Mouse (Mus musculus) small intestine, adult 2 months (tissue): ENCODE results near the gene Mtr. TPM values are rescaled to one million over a fixed set of nuclear protein-coding genes. Genes with fewer than 3 reads are reported as not detected.
"Not testable (repeated sequence)": the region's sequence is repeated elsewhere in the genome, so short reads cannot be mapped to it uniquely, and the experiment has no call there.

ENCODE experiments used
- H3K27ac ChIP-seq: fragments of 200-500 bp; 2 replicates; pipeline ENCODE4 v1.5.1; 2012; ENCODE audit warnings: low read depth, low read length, control low read depth, inconsistent platforms; ENCODE audit not compliant: insufficient read depth
- H3K27me3 ChIP-seq: fragments of 200-500 bp; 2 replicates; pipeline ENCODE4 v1.6.1; 2012; ENCODE audit warnings: mild to moderate bottlenecking, moderate library complexity, low read length, inconsistent platforms; ENCODE audit not compliant: control insufficient read depth, insufficient read depth
- H3K36me3 ChIP-seq: fragments of 200-500 bp; 2 replicates; pipeline ENCODE4 v1.6.1; 2012; ENCODE audit warnings: mild to moderate bottlenecking, low read length, control low read depth, inconsistent platforms; ENCODE audit not compliant: control insufficient read depth, insufficient read depth
- H3K4me1 ChIP-seq: fragments of 200-500 bp; 2 replicates; pipeline ENCODE4 v1.6.1; 2012; ENCODE audit warnings: low read length, inconsistent platforms, mixed read lengths; ENCODE audit not compliant: control insufficient read depth, insufficient read depth, insufficient read length
- H3K4me3 ChIP-seq: fragments of 200-500 bp; 2 replicates; pipeline ENCODE4 v1.5.1; 2012; ENCODE audit warnings: low read depth, mild to moderate bottlenecking, control low read depth, inconsistent platforms, low read length, moderate library complexity
- CTCF ChIP-seq: fragments of 200-500 bp; IDR thresholded peaks from 2 replicates; pipeline ENCODE4 v1.5.1; 2012; ENCODE audit warnings: low read depth, mild to moderate bottlenecking, control low read depth, inconsistent platforms, low read length, moderate library complexity, mixed read lengths; ENCODE audit not compliant: insufficient replicate concordance, insufficient read length; ENCODE audit errors: extremely low read depth
- POLR2A ChIP-seq: fragments of 200-500 bp; IDR thresholded peaks from 2 replicates; pipeline ENCODE4 v1.6.1; 2012; ENCODE audit warnings: low read depth, mild to moderate bottlenecking, control low read depth, inconsistent platforms, low read length, moderate library complexity
- WGBS: fragments of 180-500 bp; shearing (Covaris S2); methylation state at CpG from one replicate; pipeline ENCODE4 v1.1.7; 2018; 5-methylcytosine and 5-hydroxymethylcytosine counted together
- polyA plus RNA-seq: library from polyadenylated mRNA; depleted of rRNA; stranded (reverse); fragments of >200 nt; gene quantifications from 2 replicates; pipeline ENCODE4 v1.2.3, GENCODE M21; 2012; rRNA removed

The Mtr gene
- polyA plus RNA-seq, 1 experiment: 2.0 TPM

DNA sequence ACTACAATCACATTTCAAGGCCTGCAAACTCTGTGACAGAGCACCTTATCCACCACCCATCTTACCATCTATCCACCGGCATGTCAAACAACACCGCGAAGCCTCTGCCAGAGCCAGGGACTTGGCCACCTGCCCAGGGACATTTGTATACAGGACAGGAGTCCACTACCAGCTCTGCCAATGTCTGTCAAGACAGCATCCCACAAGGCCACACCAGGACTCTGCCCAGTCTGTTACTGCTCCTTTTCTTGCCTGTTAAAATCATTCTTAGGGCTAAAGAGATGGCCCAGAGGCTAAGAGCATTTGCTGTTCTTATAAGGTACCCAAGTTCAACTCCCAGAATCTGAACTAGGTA is 97.8 kb downstream of the Mtr start:
- no peaks in the 10 kb centered on the region for H3K27me3 ChIP-seq
- TF ChIP-seq POLR2A (no peak), CTCF (no peak)
- WGBS: 13% methylated on average over 3 of the region's 3 CpGs

DNA sequence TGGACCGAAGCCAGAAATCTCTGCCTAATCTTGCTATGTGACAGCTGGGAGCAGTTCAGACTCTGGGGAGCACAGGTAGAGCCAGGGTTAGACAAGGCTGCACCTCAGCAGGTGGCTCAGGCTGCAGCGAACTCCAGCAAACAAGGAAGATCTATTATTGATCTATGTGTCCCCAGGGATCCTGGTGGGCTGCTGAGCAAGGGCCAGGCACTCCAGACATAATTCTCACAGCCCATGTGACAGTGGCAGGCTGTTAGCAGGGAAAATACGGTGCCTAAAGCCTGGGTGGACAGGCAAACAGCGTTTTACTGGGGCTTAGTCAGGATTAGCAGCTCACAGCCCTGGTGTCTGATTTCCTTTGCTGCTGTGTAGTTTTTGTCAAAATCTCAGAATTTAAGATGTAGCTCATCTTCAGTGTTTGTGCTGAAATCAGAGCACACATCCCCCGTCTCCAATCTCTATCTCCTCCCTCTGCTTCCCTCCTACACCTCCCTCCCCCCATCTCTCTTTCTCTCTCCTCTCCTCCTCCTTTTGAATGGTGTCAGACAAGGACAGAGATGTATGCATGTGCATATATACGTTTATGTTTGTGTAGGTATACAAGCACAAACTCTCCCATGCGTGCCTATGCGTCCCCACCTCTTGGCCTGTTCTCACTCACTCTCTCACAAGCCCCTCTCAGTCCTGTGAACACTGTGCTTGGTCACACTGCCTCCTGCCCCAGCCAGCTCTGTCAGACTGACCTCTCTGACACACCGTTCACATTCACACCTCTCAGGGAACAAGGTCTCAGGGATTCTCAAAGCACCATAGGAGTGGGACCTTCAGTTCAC is 98.4 kb downstream of the Mtr start:
- Histone ChIP-seq H3K4me1 (no peaks in the 10 kb centered on the region), H3K36me3 (no peaks in the 10 kb centered on the region), H3K27ac (no peak overlapping the region), H3K4me3 (no peak overlapping the region), H3K27me3 (no peaks in the 10 kb centered on the region)
- 39% methylated on average over 9 of the region's 9 CpGs for WGBS
- TF ChIP-seq CTCF: no peak
- no peak for TF ChIP-seq POLR2A

More for the DNA sequence above, 97.8 kb downstream of the Mtr start:
- Histone ChIP-seq H3K27ac (no peak overlapping the region), H3K4me1 (no peaks in the 10 kb centered on the region), H3K4me3 (no peak overlapping the region), H3K36me3 (no peaks in the 10 kb centered on the region)

DNA sequence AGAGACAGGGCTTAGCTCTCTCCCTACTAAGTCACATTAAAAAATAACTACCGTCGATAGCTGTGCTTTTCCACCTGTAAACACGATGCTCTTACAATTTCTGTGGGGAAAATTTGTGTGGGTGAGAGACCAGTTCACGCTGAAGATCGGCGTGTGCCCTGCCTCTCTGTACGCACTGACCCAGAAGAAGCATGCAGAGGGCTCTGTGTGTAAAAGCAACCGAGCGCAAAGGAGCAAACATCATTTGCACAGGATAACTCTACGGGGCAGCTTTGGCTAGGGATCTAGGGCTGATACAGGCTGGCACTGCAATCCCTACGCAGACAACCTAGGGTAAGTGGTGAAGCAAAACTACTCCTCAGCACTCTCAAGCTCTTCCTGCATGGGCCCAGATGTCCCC is 104.0 kb downstream of the Mtr start:
- no peaks in the 10 kb centered on the region for H3K36me3 ChIP-seq
- H3K4me3 ChIP-seq: no peak overlapping the region
- TF ChIP-seq CTCF (no peak), POLR2A (no peak)
- no peaks in the 10 kb centered on the region for H3K4me1 ChIP-seq
- no peak overlapping the region for H3K27ac ChIP-seq
- 77% methylated on average over 11 of the region's 11 CpGs for WGBS
- H3K27me3 ChIP-seq: no peaks in the 10 kb centered on the region

DNA sequence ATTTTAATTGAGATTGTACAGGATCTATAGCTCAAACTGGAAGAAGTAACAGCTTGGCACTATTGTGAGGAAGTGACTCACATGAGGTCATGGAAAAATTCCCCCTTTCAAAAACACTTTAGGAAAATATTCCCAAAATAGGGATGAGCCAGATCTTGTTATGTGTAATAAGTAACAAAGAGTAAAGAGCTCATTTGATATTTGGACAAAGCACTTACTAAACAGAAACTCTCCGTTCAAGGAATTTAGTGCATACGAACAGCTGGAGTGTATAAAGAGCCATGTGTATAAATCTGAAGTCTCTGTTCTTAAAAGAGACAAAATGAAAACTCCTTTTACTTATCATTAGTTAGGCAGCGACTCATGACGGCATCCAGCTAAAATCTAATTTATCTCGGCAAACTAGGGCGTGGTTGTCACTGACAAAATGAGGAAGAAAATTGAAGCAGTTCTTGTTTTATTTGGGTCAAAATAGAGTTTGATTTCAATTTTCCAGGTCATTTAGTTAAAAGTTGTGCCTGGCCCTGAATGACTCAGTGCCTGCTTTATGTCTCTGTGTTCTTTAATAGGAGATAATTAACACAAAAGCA is 110.9 kb downstream of the Mtr start:
- no peak overlapping the region for H3K27ac ChIP-seq
- WGBS: 48% methylated on average over 6 of the region's 6 CpGs

DNA sequence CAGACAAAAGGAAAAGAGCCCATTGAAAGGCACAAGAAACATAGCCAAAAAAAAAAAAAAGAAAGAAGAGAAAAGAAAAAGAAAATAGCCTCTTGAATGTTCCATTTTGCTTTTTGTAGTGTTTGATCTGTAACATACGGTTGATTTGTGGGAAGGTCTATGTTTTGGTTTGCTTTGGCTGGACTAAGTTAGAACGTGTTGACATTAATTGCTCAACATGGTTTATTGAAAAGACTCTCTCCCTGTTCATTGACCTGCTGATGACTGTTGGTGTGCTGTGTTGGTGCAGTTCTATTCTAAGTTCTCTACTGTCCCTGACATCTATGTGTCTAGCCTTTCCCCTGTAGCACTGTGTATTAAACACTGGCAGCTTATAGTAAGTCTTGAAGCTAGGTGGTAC is 111.5 kb downstream of the Mtr start:
- Histone ChIP-seq H3K4me3 (no peak overlapping the region), H3K36me3 (no peaks in the 10 kb centered on the region), H3K27me3 (no peaks in the 10 kb centered on the region), H3K27ac (no peak overlapping the region), H3K4me1 (no peaks in the 10 kb centered on the region)
- no peak for TF ChIP-seq CTCF
- no peak for TF ChIP-seq POLR2A
- 69% methylated on average over 2 of the region's 2 CpGs for WGBS

More for the DNA sequence above, 110.9 kb downstream of the Mtr start:
- no peaks in the 10 kb centered on the region for H3K4me1 ChIP-seq
- no peak for TF ChIP-seq CTCF
- no peak for TF ChIP-seq POLR2A
- no peaks in the 10 kb centered on the region for H3K27me3 ChIP-seq
- H3K4me3 ChIP-seq: no peak overlapping the region
- H3K36me3 ChIP-seq: no peaks in the 10 kb centered on the region

DNA sequence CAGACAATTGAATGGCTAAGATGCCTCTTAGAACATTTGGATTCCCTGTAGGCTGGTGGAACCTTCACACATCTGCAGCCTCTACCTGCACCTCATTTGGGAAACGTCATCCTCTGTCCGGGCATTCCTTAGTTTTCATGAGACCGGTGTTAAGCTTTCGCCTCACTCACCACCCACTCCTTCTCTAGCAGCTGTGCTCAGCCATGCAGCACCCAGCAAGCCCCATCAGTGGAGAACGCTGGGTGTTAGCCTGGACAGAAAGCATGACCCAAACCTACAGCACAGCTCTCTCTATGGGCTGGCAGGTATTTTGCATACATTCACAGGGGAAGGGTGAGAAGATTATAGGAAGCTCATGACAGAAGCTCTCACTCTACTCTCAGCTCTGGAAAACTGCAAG is 114.6 kb downstream of the Mtr start:
- H3K36me3 ChIP-seq: no peaks in the 10 kb centered on the region
- H3K27me3 ChIP-seq: no peaks in the 10 kb centered on the region
- H3K27ac ChIP-seq: no peak overlapping the region
- H3K4me1 ChIP-seq: no peaks in the 10 kb centered on the region
- WGBS: 87% methylated on average over 5 of the region's 5 CpGs
- no peak overlapping the region for H3K4me3 ChIP-seq
- TF ChIP-seq POLR2A (no peak), CTCF (no peak)

DNA sequence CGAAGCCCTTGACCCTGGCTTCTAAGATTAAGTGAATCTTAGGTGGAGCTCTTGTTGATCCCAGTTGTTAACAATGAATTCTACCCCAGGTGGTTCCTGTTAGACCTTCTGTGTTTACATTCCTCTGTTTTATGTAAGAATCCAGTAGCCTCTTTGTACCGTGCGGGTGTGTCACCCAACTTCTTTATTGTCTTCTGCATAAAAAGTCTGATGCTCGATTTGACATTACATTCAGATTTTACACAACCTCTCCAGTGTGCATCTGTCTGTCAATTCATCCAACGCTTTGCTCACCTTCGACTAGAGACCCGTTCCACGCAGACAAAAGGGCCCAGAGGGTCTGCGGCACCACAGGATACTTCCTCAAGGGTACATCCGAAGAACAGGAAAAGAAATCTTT is 121.5 kb downstream of the Mtr start:
- H3K4me1 ChIP-seq, H3K4me3 ChIP-seq, H3K27me3 ChIP-seq, H3K27ac ChIP-seq, H3K36me3 ChIP-seq: not testable (repeated sequence)
- WGBS: 81% methylated on average over 10 of the region's 10 CpGs

DNA sequence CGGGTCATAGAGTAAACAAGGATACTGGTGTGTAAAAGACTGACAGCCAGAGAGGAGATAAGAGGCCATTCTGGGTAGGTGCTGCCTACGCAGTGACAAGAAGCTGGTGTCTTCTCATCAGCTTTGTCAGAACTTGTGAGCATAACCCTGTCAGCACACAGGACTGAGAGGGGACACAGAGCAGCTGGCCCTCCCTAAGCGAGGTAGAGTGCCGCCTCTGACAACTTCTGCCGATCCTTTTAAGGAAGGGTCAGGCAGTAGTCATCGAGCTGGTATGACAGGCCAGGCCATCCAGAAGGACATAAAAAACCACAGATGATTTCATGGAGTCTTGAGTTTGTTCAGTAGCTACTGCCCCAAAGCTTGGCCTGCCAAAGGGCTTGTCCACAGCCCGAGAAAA is 124.4 kb downstream of the Mtr start:
- TF ChIP-seq CTCF (no peak), POLR2A (no peak)
- Histone ChIP-seq H3K36me3 (no peaks in the 10 kb centered on the region), H3K27ac (no peak overlapping the region), H3K27me3 (no peaks in the 10 kb centered on the region), H3K4me1 (no peaks in the 10 kb centered on the region), H3K4me3 (no peak overlapping the region)
- WGBS: 58% methylated on average over 7 of the region's 7 CpGs

Other genes with a start within 250 kb of the Mtr start
- 0.37 TPM in 2 replicates for gene Ryr2, start 151.2 kb downstream of the Mtr start, polyA plus RNA-seq
- 6.9 and 7.1 TPM in 2 replicates for gene Actn2, start 82.6 kb upstream of the Mtr start, polyA plus RNA-seq
- 10.0 and 11.7 TPM in 2 replicates for gene Heatr1, start 136.9 kb upstream of the Mtr start, polyA plus RNA-seq
- 8.9 and 23.1 TPM in 2 replicates for gene Lgals8, start 206.8 kb upstream of the Mtr start, polyA plus RNA-seq